Mouse (Mus musculus): ENCODE results near the gene Smc5. TPM values are rescaled to one million over a fixed set of nuclear protein-coding genes. Genes with fewer than 3 reads are reported as not detected.

Gene Smc5
- polyA plus RNA-seq, 1 experiment: 17.6 TPM

GRCm38 (mm10) chr19:23274054-23274724, 492 bp upstream of the Smc5 start:
- WGBS: 48% methylated on average over 4 of the region's 4 CpGs
- TF ChIP-seq CTCF (IDR thresholded peaks at IDR 0.05; ENCODE audit: borderline replicate concordance, control insufficient read depth, extremely low read depth, insufficient read depth, low read length, poor library complexity) (no peak), POLR2A (IDR thresholded peaks at IDR 0.05; ENCODE audit: control insufficient read depth, extremely low read depth, insufficient read depth, low read length, poor library complexity) (no peak)

GRCm38 (mm10) chr19:23256771-23257170, 16.9 kb downstream of the Smc5 start:
- H3K4me3 ChIP-seq (ENCODE audit: control insufficient read depth, insufficient read depth, low read length): no peak overlapping the region
- H3K36me3 ChIP-seq (ENCODE audit: control insufficient read depth, insufficient read depth, low read length): peaks cover 53% of the 10 kb centered on the region
- 96% methylated on average over 9 of the region's 9 CpGs for WGBS
- no peaks in the 10 kb centered on the region for H3K27me3 ChIP-seq (ENCODE audit: control insufficient read depth, insufficient read depth, low read length)
- H3K27ac ChIP-seq (ENCODE audit: control insufficient read depth, insufficient read depth, low read length): no peak overlapping the region
- no peaks in the 10 kb centered on the region for H3K4me1 ChIP-seq (replicated peaks; ENCODE audit: control insufficient read depth, insufficient read depth, low read length)
- DNase-seq: no peak
- TF ChIP-seq CTCF (IDR thresholded peaks at IDR 0.05; ENCODE audit: borderline replicate concordance, control insufficient read depth, extremely low read depth, insufficient read depth, low read length, poor library complexity) (no peak), POLR2A (IDR thresholded peaks at IDR 0.05; ENCODE audit: control insufficient read depth, extremely low read depth, insufficient read depth, low read length, poor library complexity) (no peak)

More at GRCm38 (mm10) chr19:23274054-23274724, 492 bp upstream of the Smc5 start:
- Histone ChIP-seq H3K27me3 (ENCODE audit: control insufficient read depth, insufficient read depth, low read length) (no peaks in the 10 kb centered on the region), H3K27ac (ENCODE audit: control insufficient read depth, insufficient read depth, low read length) (no peak overlapping the region; the same call in 1 of the 2 replicates), H3K4me1 (replicated peaks; ENCODE audit: control insufficient read depth, insufficient read depth, low read length) (peaks cover 4% of the 10 kb centered on the region; the same call in 1 of the 2 replicates), H3K36me3 (ENCODE audit: control insufficient read depth, insufficient read depth, low read length) (no peaks in the 10 kb centered on the region), H3K4me3 (ENCODE audit: control insufficient read depth, insufficient read depth, low read length) (peak overlapping the region; percentile 87)
- no peak for DNase-seq

GRCm38 (mm10) chr19:23246473-23246872, 27.2 kb downstream of the Smc5 start:
- no peak for DNase-seq
- WGBS: 90% methylated on average over 2 of the region's 2 CpGs
- no peak for TF ChIP-seq POLR2A (IDR thresholded peaks at IDR 0.05; ENCODE audit: control insufficient read depth, extremely low read depth, insufficient read depth, low read length, poor library complexity)
- no peak for TF ChIP-seq CTCF (IDR thresholded peaks at IDR 0.05; ENCODE audit: borderline replicate concordance, control insufficient read depth, extremely low read depth, insufficient read depth, low read length, poor library complexity)
- peaks cover 18% of the 10 kb centered on the region for H3K36me3 ChIP-seq (ENCODE audit: control insufficient read depth, insufficient read depth, low read length)
- no peaks in the 10 kb centered on the region for H3K4me1 ChIP-seq (replicated peaks; ENCODE audit: control insufficient read depth, insufficient read depth, low read length)
- no peak overlapping the region for H3K4me3 ChIP-seq (ENCODE audit: control insufficient read depth, insufficient read depth, low read length)
- no peak overlapping the region for H3K27ac ChIP-seq (ENCODE audit: control insufficient read depth, insufficient read depth, low read length)
- no peaks in the 10 kb centered on the region for H3K27me3 ChIP-seq (ENCODE audit: control insufficient read depth, insufficient read depth, low read length)

GRCm38 (mm10) chr19:23225065-23225464, 48.6 kb downstream of the Smc5 start:
- no peak for DNase-seq
- H3K36me3 ChIP-seq (ENCODE audit: control insufficient read depth, insufficient read depth, low read length): peaks cover 27% of the 10 kb centered on the region
- H3K4me3 ChIP-seq (ENCODE audit: control insufficient read depth, insufficient read depth, low read length): no peak overlapping the region
- TF ChIP-seq CTCF (IDR thresholded peaks at IDR 0.05; ENCODE audit: borderline replicate concordance, control insufficient read depth, extremely low read depth, insufficient read depth, low read length, poor library complexity) (no peak), POLR2A (IDR thresholded peaks at IDR 0.05; ENCODE audit: control insufficient read depth, extremely low read depth, insufficient read depth, low read length, poor library complexity) (no peak)
- no peaks in the 10 kb centered on the region for H3K27me3 ChIP-seq (ENCODE audit: control insufficient read depth, insufficient read depth, low read length)
- H3K27ac ChIP-seq (ENCODE audit: control insufficient read depth, insufficient read depth, low read length): no peak overlapping the region
- WGBS: 89% methylated on average over 4 of the region's 4 CpGs
- no peaks in the 10 kb centered on the region for H3K4me1 ChIP-seq (replicated peaks; ENCODE audit: control insufficient read depth, insufficient read depth, low read length)

- Histone ChIP-seq H3K4me1 (replicated peaks; ENCODE audit: control insufficient read depth, insufficient read depth, low read length) (no peaks in the 10 kb centered on the region), H3K4me3 (ENCODE audit: control insufficient read depth, insufficient read depth, low read length) (no peak overlapping the region), H3K36me3 (ENCODE audit: control insufficient read depth, insufficient read depth, low read length) (peaks cover 28% of the 10 kb centered on the region), H3K27me3 (ENCODE audit: control insufficient read depth, insufficient read depth, low read length) (no peaks in the 10 kb centered on the region), H3K27ac (ENCODE audit: control insufficient read depth, insufficient read depth, low read length) (no peak overlapping the region)
- TF ChIP-seq CTCF (IDR thresholded peaks at IDR 0.05; ENCODE audit: borderline replicate concordance, control insufficient read depth, extremely low read depth, insufficient read depth, low read length, poor library complexity): no peak
- no peak for TF ChIP-seq POLR2A (IDR thresholded peaks at IDR 0.05; ENCODE audit: control insufficient read depth, extremely low read depth, insufficient read depth, low read length, poor library complexity)
- DNase-seq: no peak
- 99% methylated on average over 8 of the region's 8 CpGs for WGBS
These were observed 59.4 kb downstream of the Smc5 start for GRCm38 (mm10) chr19:23214326-23214725.

GRCm38 (mm10) chr19:23211325-23211724, 62.4 kb downstream of the Smc5 start:
- Histone ChIP-seq H3K36me3 (ENCODE audit: control insufficient read depth, insufficient read depth, low read length) (peaks cover 36% of the 10 kb centered on the region), H3K4me3 (ENCODE audit: control insufficient read depth, insufficient read depth, low read length) (no peak overlapping the region), H3K27ac (ENCODE audit: control insufficient read depth, insufficient read depth, low read length) (no peak overlapping the region), H3K4me1 (replicated peaks; ENCODE audit: control insufficient read depth, insufficient read depth, low read length) (no peaks in the 10 kb centered on the region), H3K27me3 (ENCODE audit: control insufficient read depth, insufficient read depth, low read length) (no peaks in the 10 kb centered on the region)
- TF ChIP-seq CTCF (IDR thresholded peaks at IDR 0.05; ENCODE audit: borderline replicate concordance, control insufficient read depth, extremely low read depth, insufficient read depth, low read length, poor library complexity) (no peak), POLR2A (IDR thresholded peaks at IDR 0.05; ENCODE audit: control insufficient read depth, extremely low read depth, insufficient read depth, low read length, poor library complexity) (no peak)
- 96% methylated on average over 6 of the region's 6 CpGs for WGBS
- DNase-seq: no peak

Data from thymus, adult 2 months (tissue).